Mouse (Mus musculus): ENCODE measurements at regions not wholly inside any gene's neighbourhood (a gene's known extent, or its start where the extent isn't known, plus 50 kb on each side); places are given as distances from the start of the nearest gene placed in this dataset.

GRCm38 (mm10) chr6:93031812-93032330 lies 88.6 kb upstream of the Adamts9 start:
- DNase-seq (ENCODE audit: low read depth, low spot score), result no peak

- no peak for DNase-seq (ENCODE audit: low read depth, low spot score)
These were observed 83.1 kb upstream of the Adamts9 start for GRCm38 (mm10) chr6:93026068-93027022.

GRCm38 (mm10) chr6:93014534-93014933 lies 71.2 kb upstream of the Adamts9 start:
- no peak for DNase-seq (ENCODE audit: low read depth, low spot score)

- no peak for DNase-seq (ENCODE audit: low read depth, low spot score)
These were observed 68.6 kb upstream of the Adamts9 start for GRCm38 (mm10) chr6:93011906-93012305.

GRCm38 (mm10) chr6:93004587-93005240 lies 61.4 kb upstream of the Adamts9 start:
- no peak for DNase-seq (ENCODE audit: low read depth, low spot score)

DNA sequence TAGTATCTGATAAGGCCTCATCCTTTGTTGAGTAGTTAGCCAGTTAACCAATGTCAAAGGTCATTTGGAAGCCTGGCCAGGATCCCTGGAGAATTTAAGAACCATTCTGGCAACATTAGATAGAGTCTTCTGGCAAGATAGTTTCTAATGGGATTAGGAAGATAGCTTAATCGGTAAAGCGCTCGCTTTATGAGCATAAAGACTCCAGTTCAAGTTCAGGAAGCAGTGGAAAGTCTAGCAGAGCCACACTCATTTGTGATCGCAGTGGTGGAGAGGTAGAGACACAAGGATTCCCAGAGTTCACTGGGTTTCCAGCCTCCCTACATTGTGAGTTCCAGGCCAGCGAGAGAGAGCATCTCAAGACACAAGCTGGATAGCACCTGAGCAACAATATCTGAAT lies 60.5 kb upstream of the Adamts9 start:
- no peak for DNase-seq (ENCODE audit: low read depth, low spot score)

GRCm38 (mm10) chr6:92993647-92994046 lies 50.4 kb upstream of the Adamts9 start:
- no peak for DNase-seq (ENCODE audit: low read depth, low spot score)

Measured in embryo, embryonic 11.5 days (tissue).